Mouse (Mus musculus) adrenal gland, adult (tissue): ENCODE data around the gene Ccl12.
A peak's percentile ranks its signal among the peaks of the same experiment; 100 is the strongest.

ENCODE experiments used
- DNase-seq, 2 experiments: peaks; one replicate each; pipeline ENCODE4 v3.0.0; 2022 to 2023; ENCODE audit warnings: low spot score in 1 of 2; ENCODE audit not compliant: inconsistent age in 2 of 2

The Ccl12 gene

GRCm38 (mm10) chr11:82136196-82136595, 34.6 kb downstream of the Ccl12 start:
- peak; percentile 5 to 55 for DNase-seq

- no peak for DNase-seq
These were observed 37.9 kb downstream of the Ccl12 start for GRCm38 (mm10) chr11:82139492-82140094.
